Mouse (Mus musculus) hindbrain, embryonic 16.5 days (tissue): ENCODE results near the gene Asb17. TPM values are rescaled to one million over a fixed set of nuclear protein-coding genes. Genes with fewer than 3 reads are reported as not detected.
A peak's percentile ranks its signal among the peaks of the same experiment; 100 is the strongest.

Experiments
- ATAC-seq: fragments of 200-750 bp; cut with Nextera tagmentation; 2 replicates; pipeline ENCODE4 v1.8.0; 2017; ENCODE audit warnings: moderate TSS enrichment, moderate library complexity
- H3K27ac ChIP-seq: fragments of 300-500 bp; sonication (generic); 2 replicates; pipeline ENCODE4 v1.5.1; 2014; ENCODE audit warnings: low read depth, mild to moderate bottlenecking, control low read depth, low read length, moderate library complexity
- H3K27me3 ChIP-seq: fragments of 300-500 bp; sonication (generic); replicated peaks from 2 replicates; pipeline ENCODE4 v1.6.1; 2014; ENCODE audit warnings: low read length; ENCODE audit not compliant: control insufficient read depth, insufficient read depth
- H3K36me3 ChIP-seq: fragments of 300-500 bp; sonication (generic); 2 replicates; pipeline ENCODE4 v1.6.1; 2014; ENCODE audit warnings: mild to moderate bottlenecking, low read length, moderate library complexity, mixed read lengths; ENCODE audit not compliant: control insufficient read depth, insufficient read depth
- H3K4me1 ChIP-seq: fragments of 300-500 bp; sonication (generic); 2 replicates; pipeline ENCODE4 v1.6.1; 2014; ENCODE audit warnings: low read depth, low read length; ENCODE audit not compliant: control insufficient read depth, insufficient read depth
- H3K4me2 ChIP-seq: fragments of 300-500 bp; sonication (generic); 2 replicates; pipeline ENCODE4 v1.6.1; 2014; ENCODE audit warnings: mild to moderate bottlenecking, low read length, control low read depth, moderate library complexity
- H3K4me3 ChIP-seq: fragments of 300-500 bp; sonication (generic); 2 replicates; pipeline ENCODE4 v1.5.1; 2014; ENCODE audit warnings: mild to moderate bottlenecking, low read length, control low read depth, moderate library complexity
- H3K9ac ChIP-seq: fragments of 300-500 bp; sonication (generic); 2 replicates; pipeline ENCODE4 v1.6.1; 2014; ENCODE audit warnings: low read depth, mild to moderate bottlenecking, control low read depth, low read length, moderate library complexity
- H3K9me3 ChIP-seq: fragments of 300-500 bp; sonication (generic); 2 replicates; pipeline ENCODE4 v1.6.1; 2014; ENCODE audit warnings: mild to moderate bottlenecking, low read length, moderate library complexity; ENCODE audit not compliant: control insufficient read depth
- WGBS: fragments of 180-500 bp; shearing (Covaris S2); extraction: QIAGEN DNeasy Blood & Tissue Kit; methylation state at CpG from one replicate; pipeline ENCODE4 v1.1.7; 2014; 5-methylcytosine and 5-hydroxymethylcytosine counted together
- polyA plus RNA-seq: library from polyadenylated mRNA; unstranded; fragments of >200 nt; fragmentation: Nextera tagmentation; extraction: Ambion mirVana; gene quantifications from 2 replicates; pipeline ENCODE4 v1.2.1, GENCODE M21; 2015

Asb17 gene
- polyA plus RNA-seq: 0.10 and 0.18 TPM in 2 replicates

- Histone ChIP-seq H3K4me3 (no peak within 1 kb of the TSS), H3K9me3 (no peaks in the 10 kb centered on the region), H3K36me3 (no peaks in the 10 kb centered on the region), H3K4me2 (no peak within 1 kb of the TSS), H3K9ac (no peak within 1 kb of the TSS), H3K27me3 (no peaks in the 10 kb centered on the region), H3K4me1 (no peaks in the 10 kb centered on the region), H3K27ac (no peak within 1 kb of the TSS)
- 87% methylated on average over 10 of the region's 10 CpGs for WGBS
- ATAC-seq: no peak
Observed at GRCm38 (mm10) chr3:153844030-153844429, at the start of gene Asb17. Asb17 (plus strand) TSS chr3:153844209.

- Histone ChIP-seq H3K27ac (no peak overlapping the region), H3K36me3 (no peaks in the 10 kb centered on the region), H3K4me2 (no peak overlapping the region), H3K4me1 (no peaks in the 10 kb centered on the region), H3K4me3 (no peak overlapping the region), H3K9ac (no peak overlapping the region), H3K9me3 (no peaks in the 10 kb centered on the region), H3K27me3 (no peaks in the 10 kb centered on the region)
- 71% methylated on average over 7 of the region's 7 CpGs for WGBS
- ATAC-seq: no peak
Observed at GRCm38 (mm10) chr3:153797574-153797973, 46.4 kb upstream of the Asb17 start.

DNA sequence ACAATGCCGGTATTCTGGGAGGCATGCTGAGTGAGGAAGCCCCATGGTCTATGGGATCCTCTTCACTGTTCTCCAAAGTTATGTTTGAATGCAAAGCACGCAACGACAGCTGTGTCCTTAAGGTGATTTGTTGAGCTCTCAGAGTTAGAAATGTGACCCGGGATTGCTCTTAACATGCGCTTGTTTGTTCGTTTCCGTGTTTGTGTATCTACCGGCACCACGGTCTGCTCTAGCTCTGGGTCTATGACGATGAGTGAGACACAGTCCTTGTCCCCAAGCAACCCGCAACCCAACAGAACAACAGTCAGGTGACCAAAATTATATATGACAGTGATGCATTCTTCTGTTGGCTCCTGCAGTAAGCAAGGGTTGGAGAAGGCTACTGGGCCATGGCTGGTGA is 44.4 kb upstream of the Asb17 start:
- Histone ChIP-seq H3K36me3 (no peaks in the 10 kb centered on the region), H3K4me1 (no peaks in the 10 kb centered on the region), H3K27me3 (no peaks in the 10 kb centered on the region), H3K9me3 (no peaks in the 10 kb centered on the region), H3K27ac (no peak overlapping the region), H3K4me2 (no peak overlapping the region), H3K9ac (no peak overlapping the region), H3K4me3 (no peak overlapping the region)
- 92% methylated on average over 11 of the region's 11 CpGs for WGBS
- ATAC-seq: no peak

DNA sequence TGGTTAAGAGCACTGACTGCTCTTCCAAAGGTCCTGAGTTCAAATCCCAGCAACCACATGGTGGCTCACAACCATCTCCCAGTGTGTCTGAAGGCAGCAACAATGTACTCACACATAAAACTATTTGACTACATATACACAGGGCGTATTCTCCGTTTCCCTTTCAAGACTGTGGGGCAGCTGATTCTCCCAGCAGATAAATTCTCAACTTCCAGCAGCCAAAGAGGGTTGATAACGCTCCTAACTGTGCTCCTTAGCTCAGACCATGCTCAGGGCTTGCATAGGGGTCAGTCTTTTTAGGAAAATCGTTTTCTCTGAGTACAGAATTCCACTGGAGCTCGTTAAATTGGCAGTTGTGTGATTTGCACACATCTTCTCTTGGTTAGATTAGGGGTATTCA is 43.3 kb upstream of the Asb17 start:
- Histone ChIP-seq H3K27ac (no peak overlapping the region), H3K36me3 (no peaks in the 10 kb centered on the region), H3K4me2 (no peak overlapping the region), H3K4me3 (no peak overlapping the region), H3K9ac (no peak overlapping the region), H3K4me1 (no peaks in the 10 kb centered on the region), H3K27me3 (no peaks in the 10 kb centered on the region), H3K9me3 (no peaks in the 10 kb centered on the region)
- ATAC-seq: no peak
- WGBS: 91% methylated on average over 5 of the region's 5 CpGs

DNA sequence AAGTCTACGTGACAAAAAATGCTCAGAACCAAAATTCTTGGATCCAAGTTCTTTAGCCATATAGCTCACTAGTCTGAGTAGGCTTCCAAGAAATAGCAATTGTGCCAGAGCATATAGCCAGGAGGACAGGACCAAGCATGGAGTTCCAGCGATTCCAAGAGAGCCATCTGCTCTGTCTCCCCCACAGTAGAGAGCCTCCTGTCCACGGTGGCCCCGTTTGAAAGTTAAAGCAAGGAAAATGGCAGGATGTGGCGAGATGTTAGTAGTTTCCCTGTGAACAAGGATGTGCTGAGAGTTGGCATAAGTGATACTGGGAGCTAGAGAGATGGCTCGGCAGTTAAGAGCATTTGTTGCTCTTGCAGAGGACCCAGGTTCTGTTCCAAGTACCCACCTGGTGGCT is 42.5 kb upstream of the Asb17 start:
- 83% methylated on average over 6 of the region's 6 CpGs for WGBS
- Histone ChIP-seq H3K4me1 (peaks cover 5% of the 10 kb centered on the region), H3K4me3 (no peak overlapping the region), H3K36me3 (no peaks in the 10 kb centered on the region), H3K27ac (no peak overlapping the region), H3K9me3 (no peaks in the 10 kb centered on the region), H3K4me2 (no peak overlapping the region), H3K9ac (no peak overlapping the region), H3K27me3 (no peaks in the 10 kb centered on the region)
- no peak for ATAC-seq

- H3K27ac ChIP-seq: no peak overlapping the region
- H3K27me3 ChIP-seq: no peaks in the 10 kb centered on the region
- no peaks in the 10 kb centered on the region for H3K36me3 ChIP-seq
- H3K9me3 ChIP-seq: no peaks in the 10 kb centered on the region
- 94% methylated on average over 5 of the region's 5 CpGs for WGBS
- H3K9ac ChIP-seq: no peak overlapping the region
- H3K4me1 ChIP-seq: peaks cover 5% of the 10 kb centered on the region
- H3K4me2 ChIP-seq: no peak overlapping the region
- ATAC-seq: no peak
- H3K4me3 ChIP-seq: no peak overlapping the region
Observed at GRCm38 (mm10) chr3:153802640-153803039, 41.4 kb upstream of the Asb17 start.

DNA sequence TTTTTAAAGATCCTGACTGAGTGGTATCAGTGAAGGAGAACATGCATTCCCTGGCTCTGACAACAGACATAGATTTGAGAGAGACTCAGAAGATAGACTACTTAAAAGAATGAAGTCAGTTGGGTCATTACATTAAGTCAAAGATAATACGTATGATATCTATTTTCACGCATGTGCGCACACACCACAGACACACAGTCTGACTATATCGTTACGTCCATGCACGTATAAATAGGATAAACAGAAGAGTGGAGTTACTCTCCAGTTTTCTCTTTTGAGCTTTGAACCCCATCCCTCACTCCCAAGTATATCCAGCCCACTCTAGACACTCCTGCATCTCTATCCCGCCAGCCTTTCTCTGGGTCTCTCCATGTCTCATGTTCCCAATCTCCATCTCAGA is 40.0 kb upstream of the Asb17 start:
- Histone ChIP-seq H3K4me3 (no peak overlapping the region), H3K4me1 (peaks cover 5% of the 10 kb centered on the region), H3K4me2 (no peak overlapping the region), H3K9me3 (no peaks in the 10 kb centered on the region), H3K36me3 (no peaks in the 10 kb centered on the region), H3K9ac (no peak overlapping the region), H3K27ac (no peak overlapping the region), H3K27me3 (no peaks in the 10 kb centered on the region)
- ATAC-seq: no peak
- 88% methylated on average over 7 of the region's 7 CpGs for WGBS

GRCm38 (mm10) chr3:153806077-153806772 is 37.8 kb upstream of the Asb17 start:
- Histone ChIP-seq H3K4me1 (peaks cover 9% of the 10 kb centered on the region), H3K36me3 (no peaks in the 10 kb centered on the region), H3K4me3 (no peak overlapping the region), H3K9ac (0 out of 2 replicates have a peak overlapping the region, but pooled peaks have one; percentile 13), H3K9me3 (no peaks in the 10 kb centered on the region), H3K27ac (no peak overlapping the region), H3K4me2 (no peak overlapping the region), H3K27me3 (no peaks in the 10 kb centered on the region)
- ATAC-seq: peak; percentile 89
- 36% methylated on average over 14 of the region's 14 CpGs for WGBS

GRCm38 (mm10) chr3:153806773-153807443 is 37.1 kb upstream of the Asb17 start:
- no peak overlapping the region for H3K9ac ChIP-seq
- peak; percentile 38; the same call in 1 of the 2 replicates for ATAC-seq
- H3K4me1 ChIP-seq: peaks cover 9% of the 10 kb centered on the region
- WGBS: 87% methylated on average over 9 of the region's 9 CpGs
- H3K27ac ChIP-seq: no peak overlapping the region
- no peaks in the 10 kb centered on the region for H3K36me3 ChIP-seq
- H3K4me2 ChIP-seq: no peak overlapping the region
- no peaks in the 10 kb centered on the region for H3K27me3 ChIP-seq
- H3K4me3 ChIP-seq: no peak overlapping the region
- no peaks in the 10 kb centered on the region for H3K9me3 ChIP-seq
